Mouse (Mus musculus) C2C12 (cell line): ENCODE results near the gene Loxl3. TPM values are rescaled to one million over a fixed set of nuclear protein-coding genes. Genes with fewer than 3 reads are reported as not detected.
A peak's percentile ranks its signal among the peaks of the same experiment; 100 is the strongest.

Source experiments
- H3K27me3 ChIP-seq: one replicate; pipeline ENCODE4 v1.6.1; 2011; ENCODE audit not compliant: control insufficient read depth, insufficient read depth, insufficient read length
- H3K36me3 ChIP-seq: one replicate; pipeline ENCODE4 v1.6.1; 2011; ENCODE audit not compliant: control insufficient read depth, insufficient read depth
- H3K4me3 ChIP-seq: one replicate; pipeline ENCODE4 v1.5.1; 2011; ENCODE audit warnings: mild to moderate bottlenecking, control low read depth; ENCODE audit not compliant: poor library complexity, insufficient read depth, severe bottlenecking
- H3K79me2 ChIP-seq: one replicate; pipeline ENCODE4 v1.6.1; 2011; ENCODE audit not compliant: control insufficient read depth, insufficient read depth
- H3K79me3 ChIP-seq: one replicate; pipeline ENCODE4 v1.6.1; 2011; ENCODE audit warnings: low read depth, control low read depth
- H3ac ChIP-seq: one replicate; pipeline ENCODE3; 2011; ENCODE audit warnings: low read depth; ENCODE audit not compliant: control insufficient read depth, insufficient read length
- CEBPB ChIP-seq: IDR thresholded peaks from one replicate; pipeline ENCODE4 v1.6.1; 2011; ENCODE audit warnings: low read depth, mild to moderate bottlenecking, control low read depth, moderate library complexity
- CTCF ChIP-seq: IDR thresholded peaks from one replicate; pipeline ENCODE4 v1.5.1; 2011; ENCODE audit not compliant: control insufficient read depth, insufficient read depth, insufficient read length
- FOSL1 ChIP-seq: IDR thresholded peaks from one replicate; pipeline ENCODE4 v1.8.0; 2011; ENCODE audit warnings: mild to moderate bottlenecking, low read length; ENCODE audit not compliant: poor library complexity, insufficient read depth, severe bottlenecking
- MAX ChIP-seq: IDR thresholded peaks from one replicate; pipeline ENCODE4 v1.6.1; 2011; ENCODE audit warnings: mild to moderate bottlenecking, control low read depth
- MYOD1 ChIP-seq: IDR thresholded peaks from one replicate; pipeline ENCODE4 v1.6.1; 2011; ENCODE audit warnings: low read depth; ENCODE audit not compliant: control insufficient read depth, insufficient read length
- MYOG ChIP-seq: IDR thresholded peaks from one replicate; pipeline ENCODE4 v1.6.1; 2011; ENCODE audit not compliant: control insufficient read depth, insufficient read length; ENCODE audit errors: extremely low read depth
- USF1 ChIP-seq: IDR thresholded peaks from one replicate; pipeline ENCODE4 v1.6.1; 2011; ENCODE audit warnings: low read depth, mild to moderate bottlenecking, control low read depth, moderate library complexity
- long read RNA-seq, 2 experiments: library from polyadenylated mRNA; unstranded; transcript quantifications; one replicate each; pipeline ENCODE4 v2.0.0; 2019 to 2020
- polyA plus RNA-seq: library from polyadenylated mRNA; unstranded; fragments of >200 nt; fragmentation: generic; extraction: Trizol; gene quantifications from one replicate; pipeline ENCODE4 v1.2.1, GENCODE M21; 2012; ENCODE audit warnings: missing spikeins

The Loxl3 gene
- 23.0 TPM for polyA plus RNA-seq
- long read RNA-seq, experiment 1, full-length matches to known transcripts = 29 of 47 reads
- long read RNA-seq, experiment 1, partial matches to known transcripts = 8 of 47 reads
- long read RNA-seq, experiment 1, other reads (novel, unspliced or antisense) = 10 of 47 reads
- long read RNA-seq, experiment 2, full-length matches to known transcripts = 383 of 652 reads
- long read RNA-seq, experiment 2, partial matches to known transcripts = 25 of 652 reads
- long read RNA-seq, experiment 2, other reads (novel, unspliced or antisense) = 244 of 652 reads

GRCm38 (mm10) chr6:83033249-83034185, at the start of gene Loxl3, which contains the start of gene Dok1:
TSS of gene Loxl3 (plus strand) at chr6:83034173.
TSS of gene Dok1 (minus strand) at chr6:83033471.
- no peak for TF ChIP-seq MAX
- no peak for TF ChIP-seq CTCF
- TF ChIP-seq FOSL1 = no peak
- no peak for TF ChIP-seq USF1
- no peak for TF ChIP-seq MYOD1
- no peak for TF ChIP-seq MYOG
- TF ChIP-seq CEBPB = no peak
- Histone ChIP-seq H3K79me3 (peaks cover 38% of the 10 kb centered on the region), H3ac (peak within 1 kb of the TSS; percentile 82), H3K36me3 (peaks cover 48% of the 10 kb centered on the region), H3K4me3 (peak within 1 kb of the TSS; percentile 79), H3K79me2 (peaks cover 67% of the 10 kb centered on the region), H3K27me3 (no peaks in the 10 kb centered on the region)

- no peaks in the 10 kb centered on the region for H3K79me3 ChIP-seq
- H3K36me3 ChIP-seq = no peaks in the 10 kb centered on the region
- H3K27me3 ChIP-seq = peaks cover 9% of the 10 kb centered on the region
- no peak for TF ChIP-seq CEBPB
- TF ChIP-seq MYOG = no peak
- no peak for TF ChIP-seq CTCF
- no peak for TF ChIP-seq MYOD1
- TF ChIP-seq USF1 = no peak
- no peak for TF ChIP-seq FOSL1
- TF ChIP-seq MAX = no peak
- no peak overlapping the region for H3K4me3 ChIP-seq
- H3K79me2 ChIP-seq = no peaks in the 10 kb centered on the region
- H3ac ChIP-seq = no peak overlapping the region
Measured at GRCm38 (mm10) chr6:82987411-82987971, 46.5 kb upstream of the Loxl3 start.

GRCm38 (mm10) chr6:82993696-82994095, 40.3 kb upstream of the Loxl3 start:
- TF ChIP-seq MYOD1 (no peak), MYOG (no peak), MAX (no peak), CEBPB (no peak), USF1 (no peak), CTCF (no peak), FOSL1 (no peak)
- H3K27me3 ChIP-seq = no peaks in the 10 kb centered on the region
- no peak overlapping the region for H3K4me3 ChIP-seq
- no peaks in the 10 kb centered on the region for H3K79me2 ChIP-seq
- no peaks in the 10 kb centered on the region for H3K79me3 ChIP-seq
- H3ac ChIP-seq = no peak overlapping the region
- H3K36me3 ChIP-seq = no peaks in the 10 kb centered on the region

- Histone ChIP-seq H3K79me3 (no peaks in the 10 kb centered on the region), H3K4me3 (no peak overlapping the region), H3K36me3 (no peaks in the 10 kb centered on the region), H3K27me3 (no peaks in the 10 kb centered on the region), H3K79me2 (no peaks in the 10 kb centered on the region), H3ac (no peak overlapping the region)
- TF ChIP-seq CTCF = no peak
Measured at GRCm38 (mm10) chr6:82994372-82994771, 39.6 kb upstream of the Loxl3 start.

- Histone ChIP-seq H3K36me3 (no peaks in the 10 kb centered on the region), H3K79me3 (no peaks in the 10 kb centered on the region), H3K27me3 (no peaks in the 10 kb centered on the region), H3K4me3 (no peak overlapping the region), H3ac (peak overlapping the region; percentile 53), H3K79me2 (no peaks in the 10 kb centered on the region)
- TF ChIP-seq FOSL1 (no peak), MAX (peak; percentile 93), CTCF (peak; percentile 85), USF1 (peak; percentile 77), CEBPB (peak; percentile 56), MYOD1 (no peak), MYOG (no peak)
Measured at GRCm38 (mm10) chr6:82996740-82997315, 37.1 kb upstream of the Loxl3 start.
